Mouse (Mus musculus) embryonic facial prominence, embryonic 14.5 days (tissue): ENCODE data around the gene Hs6st3. TPM values are rescaled to one million over a fixed set of nuclear protein-coding genes. Genes with fewer than 3 reads are reported as not detected.

Experiments used
- ATAC-seq: fragments of 200-750 bp; cut with Nextera tagmentation; 2 replicates; pipeline ENCODE4 v1.8.0; 2017; ENCODE audit warnings: low read depth, moderate number of reproducible peaks, moderate TSS enrichment
- DNase-seq: peaks from one replicate; pipeline ENCODE4 v3.0.0-alpha.2; 2015; ENCODE audit warnings: low spot score
- H3K27ac ChIP-seq: fragments of 300-500 bp; sonication (generic); replicated peaks from 2 replicates; pipeline ENCODE4 v1.5.1; 2014; ENCODE audit warnings: low read depth, mild to moderate bottlenecking, low read length, moderate library complexity
- H3K27me3 ChIP-seq: fragments of 300-500 bp; sonication (generic); replicated peaks from 2 replicates; pipeline ENCODE4 v1.6.1; 2014; ENCODE audit warnings: low read length; ENCODE audit not compliant: control insufficient read depth, insufficient read depth
- H3K36me3 ChIP-seq: fragments of 300-500 bp; sonication (generic); 2 replicates; pipeline ENCODE4 v1.6.1; 2014; ENCODE audit warnings: low read length, mixed read lengths; ENCODE audit not compliant: control insufficient read depth, insufficient read depth
- H3K4me1 ChIP-seq: fragments of 300-500 bp; sonication (generic); 2 replicates; pipeline ENCODE4 v1.6.1; 2014; ENCODE audit warnings: antibody characterized with exemption, low read length; ENCODE audit not compliant: control insufficient read depth, insufficient read depth
- H3K4me2 ChIP-seq: fragments of 300-500 bp; sonication (generic); 2 replicates; pipeline ENCODE4 v1.6.1; 2014; ENCODE audit warnings: low read depth, mild to moderate bottlenecking, low read length, moderate library complexity, mixed read lengths
- H3K4me3 ChIP-seq: fragments of 300-500 bp; sonication (generic); 2 replicates; pipeline ENCODE4 v1.5.1; 2014; ENCODE audit warnings: low read depth, mild to moderate bottlenecking, low read length
- H3K9ac ChIP-seq: fragments of 300-500 bp; sonication (generic); 2 replicates; pipeline ENCODE4 v1.6.1; 2014; ENCODE audit warnings: low read depth, mild to moderate bottlenecking, low read length, moderate library complexity, mixed read lengths
- H3K9me3 ChIP-seq: fragments of 300-500 bp; sonication (generic); 2 replicates; pipeline ENCODE4 v1.6.1; 2016; ENCODE audit warnings: low read length; ENCODE audit not compliant: control insufficient read depth
- WGBS: fragments of 180-500 bp; shearing (Covaris S2); extraction: QIAGEN DNeasy Blood & Tissue Kit; methylation state at CpG from one replicate; pipeline ENCODE4 v1.1.7; 2014; 5-methylcytosine and 5-hydroxymethylcytosine counted together
- polyA plus RNA-seq: library from polyadenylated mRNA; unstranded; fragments of >200 nt; fragmentation: Nextera tagmentation; extraction: Ambion mirVana; gene quantifications from 2 replicates; pipeline ENCODE4 v1.2.1, GENCODE M21; 2014

Hs6st3 gene
- polyA plus RNA-seq, 1 experiment from 2014 or later = 0.10 TPM

DNA sequence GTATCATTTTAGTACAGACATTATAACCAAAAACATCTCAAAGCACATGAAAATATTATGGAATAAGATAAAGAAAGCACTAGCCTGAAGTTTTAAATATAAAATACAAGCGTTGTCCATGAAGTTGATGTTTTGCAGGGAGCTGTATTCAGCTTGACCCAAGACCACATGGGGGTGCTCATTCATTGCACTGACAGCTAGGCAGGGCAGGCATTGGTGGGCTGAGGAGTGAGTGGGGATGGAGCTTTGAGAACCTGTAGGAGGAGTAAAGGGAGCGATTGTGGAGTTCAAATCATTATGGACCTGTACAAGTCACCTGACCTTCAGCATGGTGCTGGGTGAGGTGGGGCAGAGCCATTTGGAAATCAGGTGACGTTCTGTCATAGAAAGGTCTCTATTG is 14.1 kb upstream of the Hs6st3 start:
- Histone ChIP-seq H3K9ac (no peak overlapping the region), H3K4me3 (peak overlapping the region; percentile 38), H3K4me2 (peak overlapping the region; percentile 62), H3K36me3 (no peaks in the 10 kb centered on the region), H3K27ac (no peak overlapping the region), H3K4me1 (no peaks in the 10 kb centered on the region), H3K27me3 (no peaks in the 10 kb centered on the region), H3K9me3 (no peaks in the 10 kb centered on the region)
- 27% methylated on average over 3 of the region's 3 CpGs for WGBS
- peak; percentile 75 for ATAC-seq
- DNase-seq = peak; percentile 76

DNA sequence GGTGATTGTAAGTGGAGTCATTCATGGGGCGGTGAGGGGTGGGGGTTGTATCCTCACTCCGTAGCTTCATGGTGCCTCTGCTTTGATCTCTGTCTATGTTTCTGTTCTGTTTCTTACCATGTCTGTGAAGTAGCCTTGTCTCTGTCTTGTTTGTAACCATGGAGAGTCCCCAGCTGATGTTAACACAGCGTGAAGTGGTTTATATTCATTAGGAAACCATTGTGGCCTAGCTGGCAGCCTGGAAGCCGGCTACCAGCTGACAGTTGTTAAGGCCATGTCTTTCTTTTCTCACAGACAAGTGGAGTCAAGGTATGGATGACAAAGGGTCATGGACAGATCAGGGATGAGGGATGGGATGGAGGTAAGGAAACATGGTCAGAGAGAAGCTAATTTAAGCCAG is 12.3 kb upstream of the Hs6st3 start:
- 53% methylated on average over 4 of the region's 4 CpGs for WGBS
- H3K4me2 ChIP-seq = no peak overlapping the region
- no peak for DNase-seq

DNA sequence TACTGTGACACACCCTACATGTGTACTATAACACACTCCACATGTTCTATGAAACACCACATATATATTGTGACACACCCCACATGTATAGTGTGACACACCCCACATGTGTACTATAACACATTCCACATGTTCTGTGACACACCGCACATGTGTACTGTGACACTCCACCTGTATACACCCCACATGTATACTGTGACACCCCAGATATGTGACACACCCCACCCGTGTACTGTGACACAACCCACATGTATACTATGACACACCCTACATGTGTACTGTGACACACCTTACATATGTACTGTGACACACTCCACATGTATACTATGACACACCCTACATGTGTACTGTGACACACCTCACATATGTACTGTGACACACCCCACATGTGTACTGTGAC is 10.8 kb upstream of the Hs6st3 start:
- no peak overlapping the region for H3K27ac ChIP-seq
- H3K36me3 ChIP-seq = no peaks in the 10 kb centered on the region
- H3K4me3 ChIP-seq = no peak overlapping the region
- WGBS = 91% methylated on average over 2 of the region's 2 CpGs
- H3K27me3 ChIP-seq = no peaks in the 10 kb centered on the region
- H3K9me3 ChIP-seq = no peaks in the 10 kb centered on the region
- DNase-seq (no peak), ATAC-seq (no peak)
- no peak overlapping the region for H3K4me2 ChIP-seq
- no peak overlapping the region for H3K9ac ChIP-seq
- H3K4me1 ChIP-seq = no peaks in the 10 kb centered on the region

More for the DNA sequence above, 12.3 kb upstream of the Hs6st3 start:
- H3K27ac ChIP-seq = no peak overlapping the region
- ATAC-seq = no peak
- no peaks in the 10 kb centered on the region for H3K4me1 ChIP-seq
- no peaks in the 10 kb centered on the region for H3K36me3 ChIP-seq
- no peaks in the 10 kb centered on the region for H3K9me3 ChIP-seq
- H3K4me3 ChIP-seq = no peak overlapping the region
- H3K27me3 ChIP-seq = no peaks in the 10 kb centered on the region
- no peak overlapping the region for H3K9ac ChIP-seq

DNA sequence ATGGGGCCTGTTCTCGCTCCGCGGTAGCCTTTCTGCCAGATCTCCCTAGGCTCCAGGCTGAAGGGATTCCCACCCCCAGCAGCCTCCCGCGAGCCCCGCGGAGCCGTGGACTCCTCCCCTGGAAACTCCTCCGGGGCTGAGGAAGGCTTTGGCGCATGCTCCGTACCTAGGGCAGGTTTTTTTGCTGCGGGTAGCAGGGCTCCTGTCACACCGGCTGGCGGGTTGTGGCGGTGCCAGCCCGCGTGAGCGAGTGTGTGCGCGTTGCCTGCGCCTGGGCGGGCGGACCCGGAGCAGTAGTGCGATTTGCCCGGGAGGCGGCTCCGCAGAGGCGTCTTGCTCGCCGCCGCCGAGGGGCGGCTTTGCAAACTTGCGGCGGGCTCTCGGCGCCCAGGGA is 632 bp upstream of the Hs6st3 start:
- Histone ChIP-seq H3K4me2 (peak overlapping the region; percentile 99), H3K4me1 (0 out of 2 replicates have a peak, but pooled peaks cover 6% of the 10 kb centered on the region), H3K27me3 (peaks cover 59% of the 10 kb centered on the region), H3K36me3 (no peaks in the 10 kb centered on the region), H3K4me3 (peak overlapping the region; percentile 69), H3K9me3 (no peaks in the 10 kb centered on the region), H3K27ac (no peak overlapping the region), H3K9ac (peak overlapping the region; percentile 70)
- ATAC-seq = peak; percentile 86
- under 1% methylated on average over 21 of the region's 38 CpGs for WGBS
- DNase-seq = peak; percentile 78

DNA sequence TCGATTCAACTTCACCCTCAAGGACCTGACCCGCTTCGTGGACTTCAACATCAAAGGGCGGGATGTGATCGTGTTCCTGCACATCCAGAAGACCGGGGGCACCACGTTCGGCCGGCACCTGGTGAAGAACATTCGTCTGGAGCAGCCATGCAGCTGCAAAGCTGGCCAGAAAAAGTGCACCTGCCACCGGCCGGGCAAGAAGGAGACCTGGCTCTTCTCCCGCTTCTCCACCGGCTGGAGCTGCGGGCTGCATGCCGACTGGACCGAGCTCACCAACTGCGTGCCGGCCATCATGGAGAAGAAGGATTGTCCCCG is 602 bp downstream of the Hs6st3 start:
- H3K4me3 ChIP-seq = peak overlapping the region; percentile 69
- H3K27me3 ChIP-seq = peaks cover 59% of the 10 kb centered on the region
- no peaks in the 10 kb centered on the region for H3K9me3 ChIP-seq
- peak overlapping the region; percentile 70; the same call in 1 of the 2 replicates for H3K9ac ChIP-seq
- H3K4me2 ChIP-seq = peak overlapping the region; percentile 99
- DNase-seq (no peak), ATAC-seq (no peak)
- H3K36me3 ChIP-seq = no peaks in the 10 kb centered on the region
- 2% methylated on average over 17 of the region's 20 CpGs for WGBS
- no peak overlapping the region for H3K27ac ChIP-seq
- 0 out of 2 replicates have a peak, but pooled peaks cover 6% of the 10 kb centered on the region for H3K4me1 ChIP-seq

DNA sequence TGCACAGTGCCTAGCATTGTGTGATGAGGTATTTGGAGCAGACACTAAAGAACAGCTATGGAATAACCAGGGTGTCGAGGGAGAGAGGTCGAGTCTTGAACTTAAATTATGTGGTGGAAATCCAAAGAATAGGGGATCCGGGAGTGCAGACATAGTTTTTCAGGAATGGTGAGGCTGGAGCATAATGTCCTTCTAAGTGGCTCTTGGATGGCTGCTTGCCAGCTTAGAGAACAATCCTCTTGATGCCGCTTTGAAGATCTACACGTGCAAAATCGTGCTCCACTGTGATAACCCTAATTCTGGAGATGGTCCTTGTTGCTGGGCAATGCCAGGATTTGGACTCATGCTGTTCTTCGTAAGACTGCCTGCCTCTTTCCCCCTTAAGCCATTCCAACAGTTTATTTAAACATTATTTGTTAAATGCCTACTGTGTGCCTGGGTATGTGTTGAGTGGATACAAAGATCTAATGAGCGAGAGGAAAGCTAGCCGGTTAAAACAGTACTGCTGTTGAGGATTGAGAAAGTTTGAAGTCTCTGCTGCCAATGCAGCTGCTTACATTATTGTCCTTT is 1.3 kb downstream of the Hs6st3 start:
- Histone ChIP-seq H3K9ac (no peak overlapping the region), H3K4me3 (peak overlapping the region; percentile 69)
- no peak for DNase-seq

DNA sequence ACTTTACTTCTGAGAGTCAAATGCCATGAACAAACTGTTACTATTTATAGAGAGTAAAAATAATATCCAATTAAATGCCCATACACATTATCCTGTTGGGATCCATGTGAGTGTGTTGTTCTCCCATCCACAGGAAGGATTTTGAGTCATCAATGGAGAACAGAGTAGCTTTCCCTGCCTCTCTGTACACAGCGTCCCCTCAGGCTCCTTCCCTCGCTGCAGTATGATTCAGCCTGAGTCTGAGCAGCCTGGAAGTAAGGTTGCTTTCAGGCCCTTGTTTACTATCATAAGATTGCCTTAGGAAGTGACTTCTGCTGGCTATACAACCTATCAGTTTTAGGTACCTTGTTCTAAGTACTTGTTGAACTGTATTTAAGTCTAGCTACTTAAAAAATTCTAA is 14.9 kb downstream of the Hs6st3 start:
- H3K4me1 ChIP-seq = no peaks in the 10 kb centered on the region
- 58% methylated on average over 2 of the region's 2 CpGs for WGBS
- no peaks in the 10 kb centered on the region for H3K27me3 ChIP-seq
- DNase-seq (no peak), ATAC-seq (no peak)
- no peaks in the 10 kb centered on the region for H3K36me3 ChIP-seq
- no peak overlapping the region for H3K9ac ChIP-seq
- H3K9me3 ChIP-seq = peaks cover 17% of the 10 kb centered on the region
- no peak overlapping the region for H3K4me2 ChIP-seq
- H3K27ac ChIP-seq = no peak overlapping the region
- no peak overlapping the region for H3K4me3 ChIP-seq

More for the DNA sequence above, 1.3 kb downstream of the Hs6st3 start:
- no peak for ATAC-seq
- H3K4me1 ChIP-seq = 0 out of 2 replicates have a peak, but pooled peaks cover 6% of the 10 kb centered on the region
- peak overlapping the region; percentile 99; the same call in 1 of the 2 replicates for H3K4me2 ChIP-seq
- no peaks in the 10 kb centered on the region for H3K36me3 ChIP-seq
- peaks cover 59% of the 10 kb centered on the region for H3K27me3 ChIP-seq
- H3K9me3 ChIP-seq = no peaks in the 10 kb centered on the region
- WGBS = 38% methylated on average over 9 of the region's 9 CpGs
- H3K27ac ChIP-seq = no peak overlapping the region

DNA sequence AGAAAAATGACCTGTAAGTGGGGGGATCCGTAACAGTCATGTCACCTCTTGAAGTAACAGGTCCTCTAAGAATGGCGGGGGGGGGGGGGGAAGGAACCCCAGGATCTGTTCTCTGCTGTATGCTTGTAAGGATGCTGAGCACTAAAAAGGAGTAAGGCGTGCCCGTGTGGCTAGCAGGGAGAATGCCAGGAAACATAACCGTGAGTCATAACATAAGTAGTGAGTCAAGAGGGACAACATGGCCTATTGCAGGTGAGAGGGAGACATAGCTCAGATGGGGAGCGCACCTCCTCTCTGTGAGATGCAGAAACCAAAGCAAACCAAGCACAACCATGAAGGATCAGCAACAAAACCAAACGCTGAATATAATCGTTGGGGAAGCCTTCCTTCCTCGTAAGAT is 55.8 kb downstream of the Hs6st3 start:
- ATAC-seq (no peak), DNase-seq (no peak)
- no peak overlapping the region for H3K4me2 ChIP-seq
- H3K36me3 ChIP-seq = no peaks in the 10 kb centered on the region
- H3K4me1 ChIP-seq = no peaks in the 10 kb centered on the region
- WGBS = 87% methylated on average over 9 of the region's 9 CpGs
- no peaks in the 10 kb centered on the region for H3K27me3 ChIP-seq
- no peak overlapping the region for H3K27ac ChIP-seq
- no peak overlapping the region for H3K4me3 ChIP-seq
- no peaks in the 10 kb centered on the region for H3K9me3 ChIP-seq
- no peak overlapping the region for H3K9ac ChIP-seq

DNA sequence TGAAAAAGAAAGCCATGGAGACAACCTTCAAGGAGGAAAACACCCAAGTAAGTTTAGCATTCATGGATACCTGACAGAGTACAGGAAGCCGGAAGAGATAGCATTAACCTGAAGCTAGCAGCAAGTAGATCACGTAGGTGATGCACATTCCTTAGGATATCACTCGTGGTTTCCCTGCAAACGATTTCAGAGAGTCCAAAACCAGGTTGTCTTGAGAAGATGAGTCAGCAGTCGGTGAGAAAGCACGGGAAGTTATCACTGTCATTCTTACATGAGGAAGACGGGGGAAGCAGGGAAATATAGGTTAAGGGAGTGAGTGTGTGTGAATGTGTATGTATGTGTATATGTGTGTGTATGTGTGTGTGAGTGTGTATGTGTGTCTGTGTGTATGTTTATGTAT is 65.4 kb downstream of the Hs6st3 start:
- Histone ChIP-seq H3K4me2 (no peak overlapping the region), H3K4me1 (no peaks in the 10 kb centered on the region), H3K27me3 (no peaks in the 10 kb centered on the region), H3K9me3 (no peaks in the 10 kb centered on the region), H3K27ac (no peak overlapping the region), H3K4me3 (no peak overlapping the region), H3K36me3 (no peaks in the 10 kb centered on the region), H3K9ac (no peak overlapping the region)
- DNase-seq (no peak), ATAC-seq (no peak)
- WGBS = 85% methylated on average over 7 of the region's 7 CpGs
